Mouse (Mus musculus) MEL (cell line): Measurements from ENCODE around the gene Elovl5.

Experiments used
- CTCF ChIP-seq, 3 experiments: IDR thresholded peaks in 2 of 3; conservative IDR thresholded peaks in 1 of 3; 2 replicates each; pipeline ENCODE4 v1.5.1; 2011 to 2012; ENCODE audit warnings: low read length in 3 of 3, low read depth in 2 of 3, mild to moderate bottlenecking in 2 of 3, improper control_type of control experiment in 1 of 3, inconsistent platforms in 1 of 3, mixed read lengths in 1 of 3, moderate library complexity in 1 of 3; ENCODE audit not compliant: control insufficient read depth in 1 of 3, insufficient read depth in 1 of 3, poor library complexity in 1 of 3, severe bottlenecking in 1 of 3
- JUND ChIP-seq: IDR thresholded peaks from 2 replicates; pipeline ENCODE4 v1.6.1; 2011; ENCODE audit warnings: low read depth, mild to moderate bottlenecking, improper control_type of control experiment, low read length
- NELFE ChIP-seq: IDR thresholded peaks from 2 replicates; pipeline ENCODE4 v1.6.1; 2011; ENCODE audit warnings: low read depth, low read length, improper control_type of control experiment
- RCOR1 ChIP-seq: IDR thresholded peaks from 2 replicates; pipeline ENCODE4 v1.6.1; 2012; ENCODE audit warnings: low read depth, mild to moderate bottlenecking, inconsistent platforms, low read length, improper control_type of control experiment
- SMC3 ChIP-seq: IDR thresholded peaks from 2 replicates; pipeline ENCODE4 v1.6.1; 2011; ENCODE audit warnings: low read depth, low read length, improper control_type of control experiment

DNA sequence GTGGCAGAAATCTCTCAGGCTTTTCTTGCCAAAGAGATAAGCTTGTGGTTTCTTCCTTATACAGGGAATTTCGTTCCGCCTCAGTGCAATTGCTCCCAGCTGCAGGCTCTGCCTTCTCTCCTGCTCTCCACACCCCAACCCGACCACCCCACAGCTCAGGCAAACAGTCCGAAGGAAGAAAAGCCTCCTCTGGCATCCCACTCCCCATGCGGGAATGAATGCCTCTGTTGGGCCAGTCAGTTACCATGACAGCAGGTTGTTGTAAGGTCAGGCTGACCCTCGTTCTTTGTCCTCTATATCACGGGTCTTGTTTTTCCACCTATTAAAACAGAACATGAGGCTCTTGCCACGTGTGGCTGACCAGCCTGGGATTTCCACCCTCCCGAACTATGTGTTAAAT lies 104.1 kb downstream of the Elovl5 start:
- TF ChIP-seq SMC3 (no peak), NELFE (no peak), CTCF (IDR thresholded peaks at IDR 0.05 in 2 of 3, conservative IDR thresholded peaks at IDR 0.05 in 1 of 3; ENCODE audit: control insufficient read depth in 1 of 3, insufficient read depth in 1 of 3, low read depth in 2 of 3, low read length in 3 of 3, poor library complexity in 1 of 3, severe bottlenecking in 1 of 3) (no peak), RCOR1 (no peak), JUND (no peak)
